Mouse (Mus musculus) small intestine, adult 2 months (tissue): ENCODE results near the gene Ap2m1. TPM values are rescaled to one million over a fixed set of nuclear protein-coding genes. Genes with fewer than 3 reads are reported as not detected.
A peak's percentile ranks its signal among the peaks of the same experiment; 100 is the strongest.
"Not testable (repeated sequence)": the region's sequence is repeated elsewhere in the genome, so short reads cannot be mapped to it uniquely, and the experiment has no call there.

Experiments
- H3K27ac ChIP-seq: fragments of 200-500 bp; 2 replicates; pipeline ENCODE4 v1.5.1; 2012; ENCODE audit warnings: low read depth, low read length, control low read depth, inconsistent platforms; ENCODE audit not compliant: insufficient read depth
- H3K27me3 ChIP-seq: fragments of 200-500 bp; 2 replicates; pipeline ENCODE4 v1.6.1; 2012; ENCODE audit warnings: mild to moderate bottlenecking, moderate library complexity, low read length, inconsistent platforms; ENCODE audit not compliant: control insufficient read depth, insufficient read depth
- H3K36me3 ChIP-seq: fragments of 200-500 bp; 2 replicates; pipeline ENCODE4 v1.6.1; 2012; ENCODE audit warnings: mild to moderate bottlenecking, low read length, control low read depth, inconsistent platforms; ENCODE audit not compliant: control insufficient read depth, insufficient read depth
- H3K4me1 ChIP-seq: fragments of 200-500 bp; 2 replicates; pipeline ENCODE4 v1.6.1; 2012; ENCODE audit warnings: low read length, inconsistent platforms, mixed read lengths; ENCODE audit not compliant: control insufficient read depth, insufficient read depth, insufficient read length
- H3K4me3 ChIP-seq: fragments of 200-500 bp; 2 replicates; pipeline ENCODE4 v1.5.1; 2012; ENCODE audit warnings: low read depth, mild to moderate bottlenecking, control low read depth, inconsistent platforms, low read length, moderate library complexity
- CTCF ChIP-seq: fragments of 200-500 bp; IDR thresholded peaks from 2 replicates; pipeline ENCODE4 v1.5.1; 2012; ENCODE audit warnings: low read depth, mild to moderate bottlenecking, control low read depth, inconsistent platforms, low read length, moderate library complexity, mixed read lengths; ENCODE audit not compliant: insufficient replicate concordance, insufficient read length; ENCODE audit errors: extremely low read depth
- POLR2A ChIP-seq: fragments of 200-500 bp; IDR thresholded peaks from 2 replicates; pipeline ENCODE4 v1.6.1; 2012; ENCODE audit warnings: low read depth, mild to moderate bottlenecking, control low read depth, inconsistent platforms, low read length, moderate library complexity
- WGBS: fragments of 180-500 bp; shearing (Covaris S2); methylation state at CpG from one replicate; pipeline ENCODE4 v1.1.7; 2018; 5-methylcytosine and 5-hydroxymethylcytosine counted together
- polyA plus RNA-seq: library from polyadenylated mRNA; depleted of rRNA; stranded (reverse); fragments of >200 nt; gene quantifications from 2 replicates; pipeline ENCODE4 v1.2.3, GENCODE M21; 2012; rRNA removed

Gene Ap2m1
- 177 and 508 TPM in 2 replicates for polyA plus RNA-seq

DNA sequence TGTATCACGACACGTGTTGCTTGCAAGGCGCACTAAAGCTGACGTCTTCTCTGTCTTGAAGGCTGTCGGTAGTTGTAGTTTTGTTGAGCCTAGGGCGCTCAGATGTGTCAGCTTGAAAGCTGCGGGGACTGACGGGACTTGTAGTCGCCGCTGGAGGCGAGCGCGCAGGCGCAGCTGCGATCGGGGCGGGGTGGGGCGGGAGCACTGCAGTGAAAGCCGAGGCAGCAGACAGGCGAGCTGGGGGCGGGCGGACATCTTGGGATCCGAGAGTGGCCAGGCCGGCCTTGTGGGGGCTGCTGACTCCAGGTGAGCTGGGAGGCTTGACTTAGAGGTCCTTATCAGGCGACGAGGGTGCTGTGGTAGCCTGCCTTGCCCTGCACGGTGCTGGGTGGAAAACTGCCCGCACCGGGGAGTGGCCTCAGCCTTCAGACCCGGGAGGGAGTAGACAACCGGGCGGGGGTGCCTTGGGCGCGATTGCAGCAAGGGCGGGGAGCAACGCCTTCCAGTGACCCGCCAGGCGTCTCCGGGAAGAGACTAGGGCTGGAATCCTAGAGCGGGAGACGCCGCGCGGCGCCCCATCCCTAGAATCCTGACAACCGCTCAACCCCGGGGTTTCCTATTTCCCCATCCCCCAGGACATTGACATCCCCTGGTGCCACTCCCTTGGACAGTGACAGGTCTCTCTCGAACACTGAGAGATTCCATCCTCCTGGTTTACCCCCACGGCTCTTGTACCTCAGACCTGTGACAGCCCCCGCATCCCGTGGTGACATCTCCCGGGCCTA, at the start of gene Ap2m1:
Ap2m1 (plus strand) TSS at position 183 of the 785 bp plus-strand sequence.
- Histone ChIP-seq H3K36me3 (peaks cover 39% of the 10 kb centered on the region), H3K27ac (peak within 1 kb of the TSS; percentile 94), H3K4me1 (peaks cover 10% of the 10 kb centered on the region), H3K27me3 (no peaks in the 10 kb centered on the region), H3K4me3 (peak within 1 kb of the TSS; percentile 90)
- under 1% methylated on average over 52 of the region's 52 CpGs for WGBS
- TF ChIP-seq CTCF = no peak
- TF ChIP-seq POLR2A = peak; percentile 73

DNA sequence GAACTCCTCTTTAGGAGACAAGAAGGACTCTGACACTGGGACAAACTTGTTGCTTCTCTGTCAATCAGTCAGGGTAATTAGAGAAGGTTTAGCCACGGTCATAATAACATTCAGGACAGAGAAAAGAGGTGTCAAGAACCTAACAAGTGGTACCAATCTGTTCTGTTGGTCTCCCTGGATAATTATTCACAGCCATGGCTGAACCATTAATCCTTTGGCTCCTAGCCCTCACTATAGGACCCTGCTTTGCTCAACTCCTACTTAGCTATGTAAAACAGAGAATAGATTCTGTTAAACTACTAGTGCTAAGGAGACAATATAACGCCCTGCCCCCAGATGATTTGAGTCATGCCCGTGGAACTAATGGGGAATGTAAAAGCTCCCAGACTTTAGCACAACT, 49.2 kb upstream of the Ap2m1 start:
- Histone ChIP-seq H3K36me3 (no peaks in the 10 kb centered on the region), H3K4me3 (no peak overlapping the region), H3K27me3 (no peaks in the 10 kb centered on the region), H3K27ac (no peak overlapping the region), H3K4me1 (no peaks in the 10 kb centered on the region)
- TF ChIP-seq CTCF (no peak), POLR2A (no peak)
- WGBS = 73% methylated on average over 3 of the region's 3 CpGs

DNA sequence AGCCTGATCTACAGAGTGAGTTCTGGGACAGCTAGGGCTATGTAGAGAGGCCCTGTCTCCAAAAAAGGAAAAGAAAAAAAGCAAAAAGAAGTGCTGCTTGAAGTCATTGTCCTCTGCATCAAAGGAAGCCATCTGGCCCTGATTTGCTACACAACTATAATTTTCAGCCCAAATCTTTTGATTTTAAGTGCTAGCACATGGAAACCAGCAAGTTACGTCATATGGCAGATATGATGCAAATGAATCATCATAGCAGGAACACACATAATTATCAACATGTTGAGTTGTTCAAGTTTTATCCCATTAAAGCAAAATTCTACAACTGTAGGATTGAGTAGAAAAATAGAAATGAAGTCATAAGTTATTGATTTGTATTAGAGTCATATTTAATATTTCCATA, 47.1 kb upstream of the Ap2m1 start:
- TF ChIP-seq POLR2A = no peak
- no peak for TF ChIP-seq CTCF
- Histone ChIP-seq H3K27me3 (no peaks in the 10 kb centered on the region), H3K4me3 (no peak overlapping the region), H3K27ac (no peak overlapping the region), H3K4me1 (no peaks in the 10 kb centered on the region), H3K36me3 (no peaks in the 10 kb centered on the region)
- 85% methylated on average over 1 of the region's 1 CpGs for WGBS

DNA sequence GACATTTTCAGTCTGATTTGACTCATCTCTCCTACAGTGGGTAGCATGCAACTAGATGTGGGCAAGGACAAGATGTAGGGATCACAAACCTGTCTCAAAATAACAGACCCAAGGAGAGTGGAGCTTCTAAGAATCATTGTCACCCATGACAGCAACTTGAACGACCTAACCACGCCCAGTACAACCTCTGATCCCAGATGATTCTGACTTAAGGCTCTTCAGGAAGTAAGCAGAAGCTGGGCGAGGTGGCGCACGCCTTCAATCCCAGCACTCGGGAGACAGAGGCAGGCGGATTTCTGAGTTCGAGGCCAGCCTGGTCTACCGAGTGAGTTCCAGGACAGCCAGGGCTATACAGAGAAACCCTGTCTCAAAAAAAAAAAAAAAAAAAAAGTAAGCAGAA, 46.5 kb upstream of the Ap2m1 start:
- not testable (repeated sequence) for H3K27me3 ChIP-seq

DNA sequence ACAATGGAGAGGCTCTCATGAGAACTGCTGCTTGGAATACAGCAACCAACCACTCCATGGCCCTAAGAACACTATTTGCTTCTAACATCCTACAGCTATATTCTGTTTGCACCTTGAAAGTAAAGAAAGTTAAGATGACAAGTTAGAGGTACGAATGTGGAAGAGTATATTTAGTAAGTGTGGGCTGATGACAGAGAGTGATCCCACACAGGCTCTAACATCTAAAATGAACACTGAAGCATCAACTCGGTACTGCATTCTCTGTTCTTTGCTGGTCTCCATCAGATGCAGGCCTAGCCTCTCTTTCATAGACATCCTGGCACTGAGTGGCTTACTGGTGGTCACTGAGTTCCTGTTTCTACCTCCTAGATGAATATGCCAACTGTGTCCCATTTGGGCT, 46.0 kb upstream of the Ap2m1 start:
- WGBS = 89% methylated on average over 2 of the region's 2 CpGs
- Histone ChIP-seq H3K4me1 (no peaks in the 10 kb centered on the region), H3K27ac (no peak overlapping the region), H3K36me3 (no peaks in the 10 kb centered on the region), H3K27me3 (no peaks in the 10 kb centered on the region), H3K4me3 (no peak overlapping the region)
- TF ChIP-seq POLR2A (no peak), CTCF (no peak)

More for the DNA sequence above, 46.5 kb upstream of the Ap2m1 start:
- 57% methylated on average over 9 of the region's 9 CpGs for WGBS
- H3K4me3 ChIP-seq, H3K4me1 ChIP-seq, H3K36me3 ChIP-seq, H3K27ac ChIP-seq: not testable (repeated sequence)

DNA sequence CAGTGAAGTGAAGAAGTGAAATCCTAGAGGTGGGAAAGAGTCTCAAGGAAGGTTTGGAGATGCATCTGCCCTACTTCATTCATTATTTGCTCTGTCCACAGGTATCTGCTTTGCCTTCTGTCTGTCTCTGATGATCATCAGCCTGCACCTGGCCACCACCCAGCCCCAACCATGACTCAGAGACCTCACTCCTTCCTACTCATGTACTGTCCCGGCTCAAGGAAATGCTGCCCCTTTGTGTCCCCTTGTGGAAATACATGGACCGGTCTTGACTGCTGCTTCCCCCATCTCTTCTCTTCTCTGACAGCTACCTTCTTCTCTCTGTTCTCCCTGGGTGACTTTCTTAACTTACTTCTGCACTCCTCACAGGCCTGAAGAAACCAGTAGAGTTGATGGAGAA, 44.7 kb upstream of the Ap2m1 start:
- Histone ChIP-seq H3K4me1 (no peaks in the 10 kb centered on the region), H3K27me3 (no peaks in the 10 kb centered on the region), H3K36me3 (no peaks in the 10 kb centered on the region), H3K4me3 (no peak overlapping the region), H3K27ac (no peak overlapping the region)
- TF ChIP-seq POLR2A = no peak
- peak; percentile 25; the same call in 1 of the 2 replicates for TF ChIP-seq CTCF
- 27% methylated on average over 2 of the region's 2 CpGs for WGBS

DNA sequence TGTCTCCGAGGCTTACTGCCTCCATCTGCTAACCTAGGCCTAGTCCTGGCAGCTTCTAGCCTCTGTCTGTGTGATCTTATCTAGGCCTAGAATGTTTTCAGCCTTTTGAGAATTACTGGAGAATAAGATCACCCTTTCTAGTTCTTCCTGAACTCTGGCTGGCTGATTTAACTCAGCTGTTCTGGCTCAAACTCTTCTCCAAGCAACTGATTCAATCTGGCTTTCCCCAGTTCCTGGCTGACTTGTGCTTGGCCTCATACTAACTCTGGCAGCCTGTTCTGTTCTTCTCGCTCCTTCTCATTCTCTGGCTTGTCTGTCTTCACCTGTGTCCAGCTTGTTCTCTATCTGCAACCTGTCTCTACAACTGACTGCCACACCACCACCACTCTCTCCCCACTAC, 44.0 kb upstream of the Ap2m1 start:
- WGBS = 80% methylated on average over 2 of the region's 2 CpGs
- H3K4me1 ChIP-seq = no peaks in the 10 kb centered on the region
- no peaks in the 10 kb centered on the region for H3K36me3 ChIP-seq
- no peak overlapping the region for H3K4me3 ChIP-seq
- H3K27me3 ChIP-seq = no peaks in the 10 kb centered on the region
- no peak overlapping the region for H3K27ac ChIP-seq
- TF ChIP-seq POLR2A = no peak
